Mouse (Mus musculus) midbrain, embryonic 15.5 days (tissue): ENCODE data around the gene Tppp. TPM values are rescaled to one million over a fixed set of nuclear protein-coding genes. Genes with fewer than 3 reads are reported as not detected.

Experiments used
- ATAC-seq: fragments of 200-750 bp; cut with Nextera tagmentation; replicated peaks from 2 replicates; pipeline ENCODE4 v1.8.0; 2017; ENCODE audit warnings: moderate TSS enrichment
- H3K27ac ChIP-seq: fragments of 300-500 bp; sonication (generic); 2 replicates; pipeline ENCODE4 v1.5.1; 2015; ENCODE audit warnings: mild to moderate bottlenecking, inconsistent platforms
- H3K27me3 ChIP-seq: fragments of 300-500 bp; sonication (generic); replicated peaks from 2 replicates; pipeline ENCODE4 v1.6.1; 2015; ENCODE audit warnings: inconsistent platforms
- H3K36me3 ChIP-seq: fragments of 300-500 bp; sonication (generic); replicated peaks from 2 replicates; pipeline ENCODE4 v1.6.1; 2015; ENCODE audit warnings: inconsistent platforms
- H3K4me1 ChIP-seq: fragments of 300-500 bp; sonication (generic); 2 replicates; pipeline ENCODE4 v1.6.1; 2015; ENCODE audit warnings: inconsistent platforms
- H3K4me2 ChIP-seq: fragments of 300-500 bp; sonication (generic); 2 replicates; pipeline ENCODE4 v1.6.1; 2015; ENCODE audit warnings: inconsistent platforms, mild to moderate bottlenecking, moderate library complexity
- H3K4me3 ChIP-seq: fragments of 300-500 bp; sonication (generic); 2 replicates; pipeline ENCODE4 v1.5.1; 2015; ENCODE audit warnings: mild to moderate bottlenecking, inconsistent platforms
- H3K9ac ChIP-seq: fragments of 300-500 bp; sonication (generic); 2 replicates; pipeline ENCODE4 v1.6.1; 2015; ENCODE audit warnings: mild to moderate bottlenecking, inconsistent platforms
- H3K9me3 ChIP-seq: fragments of 300-500 bp; sonication (generic); 2 replicates; pipeline ENCODE4 v1.6.1; 2016; ENCODE audit warnings: inconsistent platforms
- WGBS: fragments of 180-500 bp; shearing (Covaris S2); methylation state at CpG from one replicate; pipeline ENCODE4 v1.1.7; 2015; ENCODE audit warnings: mixed read lengths; 5-methylcytosine and 5-hydroxymethylcytosine counted together
- polyA plus RNA-seq: library from polyadenylated mRNA; unstranded; fragments of >200 nt; fragmentation: Nextera tagmentation; extraction: Ambion mirVana; gene quantifications from 2 replicates; pipeline ENCODE4 v1.2.1, GENCODE M21; 2015

Tppp gene
- polyA plus RNA-seq, 1 experiment from 2014 or later = 12.2 TPM

DNA sequence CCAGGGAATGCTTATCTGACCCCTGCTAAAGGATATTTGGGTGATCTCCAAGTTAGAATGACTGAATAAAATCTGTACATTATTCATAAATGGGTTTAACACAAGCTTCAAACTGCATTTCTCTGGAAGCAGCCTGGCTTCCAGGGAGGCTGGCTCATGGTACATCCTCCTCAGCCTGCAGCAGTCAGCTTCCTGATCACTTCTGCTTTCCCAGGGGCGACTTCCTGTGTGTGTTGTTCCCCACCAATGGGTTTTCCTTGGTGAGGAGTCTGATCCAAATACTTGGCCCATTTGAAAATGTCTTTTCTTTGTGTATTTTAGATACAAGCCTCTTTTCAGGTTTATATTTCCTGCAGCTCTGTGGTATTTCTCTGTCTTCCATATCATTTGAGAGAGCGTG, 19.8 kb downstream of the Tppp start:
- Histone ChIP-seq H3K4me2 (no peak overlapping the region), H3K36me3 (0 out of 2 replicates have a peak, but pooled peaks cover 5% of the 10 kb centered on the region), H3K4me3 (no peak overlapping the region), H3K27ac (no peak overlapping the region), H3K27me3 (no peaks in the 10 kb centered on the region), H3K9ac (no peak overlapping the region), H3K4me1 (peaks cover 3% of the 10 kb centered on the region), H3K9me3 (no peaks in the 10 kb centered on the region)
- no peak for ATAC-seq
- WGBS = 86% methylated on average over 2 of the region's 2 CpGs

DNA sequence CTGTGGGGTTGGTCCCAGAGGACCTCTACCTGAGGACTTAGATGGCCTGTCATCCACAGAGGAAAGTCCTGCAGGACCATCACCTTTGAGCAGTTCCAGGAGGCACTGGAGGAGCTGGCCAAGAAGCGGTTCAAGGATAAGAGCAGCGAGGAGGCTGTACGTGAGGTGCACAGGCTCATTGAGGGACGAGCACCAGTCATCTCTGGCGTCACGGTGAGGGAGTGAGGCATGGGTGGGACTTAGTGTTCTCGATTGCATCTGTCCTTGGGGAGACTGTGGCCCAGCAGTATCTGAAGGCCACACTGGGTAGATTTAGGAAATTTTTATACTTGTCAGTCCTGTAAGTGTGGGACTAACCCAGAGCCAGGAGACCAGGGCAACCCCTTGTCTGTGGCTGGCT, 21.5 kb downstream of the Tppp start:
- Histone ChIP-seq H3K27me3 (no peaks in the 10 kb centered on the region), H3K27ac (no peak overlapping the region), H3K9ac (no peak overlapping the region), H3K4me3 (no peak overlapping the region), H3K9me3 (no peaks in the 10 kb centered on the region), H3K36me3 (0 out of 2 replicates have a peak, but pooled peaks cover 5% of the 10 kb centered on the region), H3K4me1 (no peaks in the 10 kb centered on the region), H3K4me2 (no peak overlapping the region)
- 88% methylated on average over 7 of the region's 7 CpGs for WGBS
- no peak for ATAC-seq

- Histone ChIP-seq H3K36me3 (0 out of 2 replicates have a peak, but pooled peaks cover 5% of the 10 kb centered on the region), H3K27ac (no peak overlapping the region), H3K4me2 (no peak overlapping the region), H3K4me1 (no peaks in the 10 kb centered on the region), H3K4me3 (no peak overlapping the region), H3K9me3 (no peaks in the 10 kb centered on the region), H3K27me3 (no peaks in the 10 kb centered on the region), H3K9ac (no peak overlapping the region)
- no peak for ATAC-seq
- 88% methylated on average over 8 of the region's 8 CpGs for WGBS
These were observed 21.9 kb downstream of the Tppp start for GRCm38 (mm10) chr13:74031133-74031532.

GRCm38 (mm10) chr13:74034756-74035155, 25.5 kb downstream of the Tppp start:
- Histone ChIP-seq H3K9ac (no peak overlapping the region), H3K4me2 (no peak overlapping the region), H3K36me3 (0 out of 2 replicates have a peak, but pooled peaks cover 5% of the 10 kb centered on the region), H3K4me1 (no peaks in the 10 kb centered on the region), H3K27me3 (no peaks in the 10 kb centered on the region), H3K27ac (no peak overlapping the region), H3K4me3 (no peak overlapping the region), H3K9me3 (no peaks in the 10 kb centered on the region)
- no peak for ATAC-seq
- WGBS = 88% methylated on average over 2 of the region's 2 CpGs

- H3K4me3 ChIP-seq = no peak overlapping the region
- no peak overlapping the region for H3K9ac ChIP-seq
- H3K4me2 ChIP-seq = no peak overlapping the region
- ATAC-seq = no peak
- no peaks in the 10 kb centered on the region for H3K9me3 ChIP-seq
- no peaks in the 10 kb centered on the region for H3K27me3 ChIP-seq
- 93% methylated on average over 2 of the region's 2 CpGs for WGBS
- 0 out of 2 replicates have a peak, but pooled peaks cover 5% of the 10 kb centered on the region for H3K36me3 ChIP-seq
- no peaks in the 10 kb centered on the region for H3K4me1 ChIP-seq
- H3K27ac ChIP-seq = no peak overlapping the region
These were observed 26.6 kb downstream of the Tppp start for GRCm38 (mm10) chr13:74035776-74036175.

DNA sequence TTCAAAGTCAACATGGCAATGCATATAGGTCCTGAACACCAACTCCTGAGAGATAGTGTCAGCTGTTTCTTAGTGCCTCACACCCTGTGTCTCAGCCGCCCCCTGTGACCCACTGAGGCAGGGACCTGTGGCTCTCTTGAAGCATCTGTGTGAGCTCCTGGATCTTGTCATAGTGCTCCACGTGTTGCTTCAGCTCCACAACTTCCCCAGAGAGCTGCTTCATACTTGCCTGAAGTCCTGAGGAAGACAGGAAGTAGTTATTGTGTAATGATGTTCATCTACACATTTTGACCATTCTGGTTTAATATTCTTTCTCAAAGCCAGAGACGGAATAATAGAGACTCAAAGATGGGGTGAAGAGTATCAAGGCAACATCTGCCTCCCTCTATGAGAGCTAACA, 30.7 kb downstream of the Tppp start:
- H3K27me3 ChIP-seq = no peaks in the 10 kb centered on the region
- no peak overlapping the region for H3K4me2 ChIP-seq
- no peaks in the 10 kb centered on the region for H3K9me3 ChIP-seq
- no peak overlapping the region for H3K4me3 ChIP-seq
- ATAC-seq = no peak
- WGBS = 90% methylated on average over 3 of the region's 3 CpGs
- H3K36me3 ChIP-seq = 0 out of 2 replicates have a peak, but pooled peaks cover 7% of the 10 kb centered on the region
- H3K4me1 ChIP-seq = no peaks in the 10 kb centered on the region
- no peak overlapping the region for H3K27ac ChIP-seq
- no peak overlapping the region for H3K9ac ChIP-seq

- 93% methylated on average over 1 of the region's 1 CpGs for WGBS
- Histone ChIP-seq H3K4me2 (no peak overlapping the region), H3K4me3 (no peak overlapping the region), H3K36me3 (no peaks in the 10 kb centered on the region; the same call in 1 of the 2 replicates), H3K27me3 (no peaks in the 10 kb centered on the region), H3K9me3 (no peaks in the 10 kb centered on the region), H3K4me1 (no peaks in the 10 kb centered on the region; the same call in 1 of the 2 replicates), H3K27ac (no peak overlapping the region), H3K9ac (no peak overlapping the region)
- ATAC-seq = no peak
These were observed 47.0 kb downstream of the Tppp start for GRCm38 (mm10) chr13:74056194-74056593.

DNA sequence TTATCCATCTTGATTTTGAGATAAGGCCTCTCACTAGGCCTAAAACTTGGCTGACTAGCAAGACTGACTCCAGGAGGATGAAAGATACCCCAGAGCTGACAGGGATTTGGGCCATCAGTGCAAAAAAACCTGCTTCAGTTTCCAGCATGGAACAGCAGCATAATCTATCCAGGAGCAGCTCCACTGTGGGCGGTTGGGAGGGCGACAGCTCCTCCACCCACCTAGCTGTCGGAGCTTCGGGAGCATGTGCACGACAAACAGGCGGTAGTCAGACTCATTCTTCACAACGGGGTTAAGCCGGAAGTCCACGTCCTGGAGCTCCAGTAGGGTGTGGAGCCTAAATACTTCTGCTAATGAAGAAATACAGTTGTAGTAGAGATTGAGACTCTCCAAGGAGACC, 48.9 kb downstream of the Tppp start:
- 96% methylated on average over 9 of the region's 9 CpGs for WGBS
- ATAC-seq = no peak

DNA sequence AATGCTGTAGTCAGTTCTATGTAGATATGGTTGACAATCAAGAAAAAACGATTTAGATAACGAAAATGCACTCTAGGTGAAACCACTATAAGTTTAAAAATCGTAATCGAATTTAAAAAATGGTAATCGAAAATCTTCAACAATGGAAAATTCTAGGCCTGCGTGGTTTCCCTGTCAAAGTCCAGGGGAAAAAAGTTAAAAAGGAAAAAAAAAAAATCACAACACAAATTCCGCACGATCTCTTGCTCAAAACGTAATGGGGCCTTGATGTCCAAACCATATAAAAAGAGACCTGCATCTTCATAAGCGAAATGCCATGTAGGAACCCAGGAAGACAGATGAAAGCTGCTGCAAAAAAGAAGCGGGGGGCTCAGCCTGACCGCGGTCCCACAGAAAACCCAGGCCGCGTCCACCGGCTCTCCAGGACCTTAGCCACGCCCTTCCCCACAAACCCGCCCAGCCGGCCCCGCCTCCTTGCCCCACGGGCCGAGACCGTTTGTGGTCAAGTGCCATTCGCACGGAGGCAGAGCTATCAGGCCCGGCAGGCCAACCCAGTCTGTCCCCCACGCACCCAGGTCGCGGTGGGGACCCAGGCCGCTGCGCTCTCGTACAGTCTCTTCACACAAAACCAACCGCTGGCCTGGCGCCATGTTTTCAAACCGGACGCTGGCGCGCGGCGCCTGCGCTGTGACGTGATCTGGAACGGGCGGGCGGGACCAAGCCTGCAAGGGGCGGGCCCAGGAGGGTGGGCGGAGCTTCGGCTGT, 52.6 kb downstream of the Tppp start, which contains the start of gene Cep72:
Cep72 (minus strand) TSS at position 687 of the 765 bp plus-strand sequence.
- Histone ChIP-seq H3K27ac (peak within 1 kb of the TSS; percentile 74), H3K4me3 (peak within 1 kb of the TSS; percentile 94), H3K9me3 (no peaks in the 10 kb centered on the region), H3K4me2 (peak within 1 kb of the TSS; percentile 70), H3K9ac (peak within 1 kb of the TSS; percentile 76), H3K4me1 (peaks cover 3% of the 10 kb centered on the region; the same call in 1 of the 2 replicates), H3K27me3 (no peaks in the 10 kb centered on the region), H3K36me3 (no peaks in the 10 kb centered on the region)
- WGBS = 3% methylated on average over 48 of the region's 48 CpGs
- peak; percentile 98 for ATAC-seq

More for the DNA sequence above, 48.9 kb downstream of the Tppp start:
- Histone ChIP-seq H3K27ac (no peak overlapping the region), H3K4me2 (no peak overlapping the region), H3K27me3 (no peaks in the 10 kb centered on the region), H3K4me3 (no peak overlapping the region), H3K4me1 (peaks cover 3% of the 10 kb centered on the region; the same call in 1 of the 2 replicates), H3K9me3 (no peaks in the 10 kb centered on the region), H3K9ac (no peak overlapping the region), H3K36me3 (no peaks in the 10 kb centered on the region; the same call in 1 of the 2 replicates)

DNA sequence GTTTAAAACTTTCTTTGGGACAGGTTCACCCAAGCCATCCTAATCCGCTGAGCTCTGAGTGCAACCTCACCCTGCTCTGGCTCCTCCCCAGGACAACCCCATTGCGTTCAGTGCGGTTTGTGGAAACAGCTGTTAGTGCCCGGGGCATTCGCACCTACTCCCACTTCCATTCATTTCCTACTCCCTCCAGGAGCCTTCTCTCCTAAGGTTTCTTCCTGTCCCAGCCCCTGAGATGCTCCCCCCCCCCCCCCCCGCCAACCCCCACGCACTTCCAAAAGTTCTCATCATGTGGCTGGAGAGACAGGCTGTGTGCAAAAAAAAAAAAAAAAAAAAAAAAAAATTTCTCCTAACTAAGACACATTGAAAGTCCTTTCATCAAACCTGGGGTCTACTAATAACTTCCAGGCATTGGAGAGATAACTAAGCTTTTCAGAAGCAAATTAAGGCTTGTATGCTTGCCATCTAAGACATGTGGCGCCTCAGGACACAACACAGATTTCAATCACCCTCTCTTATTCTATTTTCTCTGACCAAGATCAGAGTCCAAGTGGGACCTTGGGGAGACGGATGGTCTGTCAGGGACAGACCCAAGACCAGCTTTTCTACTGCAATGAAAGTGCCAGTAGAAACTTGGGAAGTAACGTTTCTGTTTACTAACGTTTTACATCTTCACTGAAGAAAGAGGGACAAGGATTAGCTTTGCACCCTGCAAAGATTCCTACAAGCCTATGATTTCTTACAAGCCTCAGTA, 53.3 kb downstream of the Tppp start:
- H3K27ac ChIP-seq = no peak overlapping the region
- peak overlapping the region; percentile 94 for H3K4me3 ChIP-seq
- H3K9ac ChIP-seq = no peak overlapping the region
- ATAC-seq = no peak
- no peaks in the 10 kb centered on the region for H3K36me3 ChIP-seq
- no peaks in the 10 kb centered on the region for H3K27me3 ChIP-seq
- peaks cover 3% of the 10 kb centered on the region; the same call in 1 of the 2 replicates for H3K4me1 ChIP-seq
- 32% methylated on average over 10 of the region's 11 CpGs for whole genome bisulfite sequencing
- no peaks in the 10 kb centered on the region for H3K9me3 ChIP-seq
- peak overlapping the region; percentile 70 for H3K4me2 ChIP-seq

DNA sequence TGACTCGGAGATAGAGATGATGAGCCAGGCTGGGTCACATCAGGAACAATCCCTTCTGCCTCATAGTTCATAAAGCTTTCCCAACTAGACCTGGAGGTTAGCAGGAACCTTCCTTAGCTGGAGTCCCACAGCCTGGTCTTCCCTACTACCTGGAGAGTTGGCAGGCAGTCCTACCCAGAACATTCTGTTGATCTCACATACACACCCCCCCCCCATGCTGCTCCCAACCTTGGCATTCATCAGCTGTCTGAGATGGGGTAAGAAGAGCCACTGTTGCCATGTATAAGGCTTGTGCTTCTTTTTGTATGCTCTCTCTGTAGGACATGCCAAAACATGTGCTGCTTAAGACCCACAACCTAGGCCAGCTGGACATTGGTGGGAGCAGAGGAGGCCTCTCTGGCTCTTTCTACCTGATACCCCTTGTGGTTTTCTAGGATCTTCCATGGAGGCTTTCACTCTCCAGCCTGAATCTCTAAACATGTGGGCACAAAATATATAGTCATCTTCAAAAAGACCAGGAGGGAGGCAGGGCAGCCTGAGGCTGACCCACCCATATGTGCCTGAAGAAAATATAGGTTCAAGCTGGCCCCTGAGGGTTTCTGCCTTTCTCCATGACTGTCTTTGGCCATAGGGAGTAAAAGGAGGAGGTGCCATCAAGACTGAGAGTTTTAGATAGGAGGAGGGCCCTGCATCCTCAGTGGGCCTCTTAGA, 54.3 kb downstream of the Tppp start:
- H3K9ac ChIP-seq = no peak overlapping the region
- no peaks in the 10 kb centered on the region for H3K36me3 ChIP-seq
- H3K27me3 ChIP-seq = no peaks in the 10 kb centered on the region
- no peak for ATAC-seq
- H3K4me1 ChIP-seq = peaks cover 3% of the 10 kb centered on the region; the same call in 1 of the 2 replicates
- no peaks in the 10 kb centered on the region for H3K9me3 ChIP-seq
- no peak overlapping the region for H3K4me3 ChIP-seq
- H3K27ac ChIP-seq = no peak overlapping the region
- 71% methylated on average over 1 of the region's 1 CpGs for WGBS
- H3K4me2 ChIP-seq = no peak overlapping the region

DNA sequence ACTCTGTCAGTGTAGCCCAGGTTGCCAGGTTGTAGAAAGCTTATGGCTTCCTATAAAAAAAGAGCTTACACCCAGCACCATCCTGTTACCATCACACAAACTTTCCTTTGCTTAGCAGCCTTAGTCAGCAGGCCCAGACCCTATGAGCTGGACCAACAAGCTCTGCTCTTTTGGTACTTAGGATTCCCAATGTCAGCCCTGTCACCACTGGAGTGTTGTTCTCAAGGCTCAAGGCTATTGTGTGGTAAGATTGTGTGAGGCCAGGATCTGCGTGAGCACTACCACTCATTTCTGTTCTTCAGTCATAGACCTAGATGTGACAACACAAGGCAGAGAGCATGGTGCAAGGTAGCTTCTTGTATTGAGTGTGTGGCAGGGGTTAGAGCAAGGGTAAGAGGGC, 57.4 kb downstream of the Tppp start:
- no peaks in the 10 kb centered on the region for H3K9me3 ChIP-seq
- no peak overlapping the region for H3K9ac ChIP-seq
- H3K27me3 ChIP-seq = no peaks in the 10 kb centered on the region
- ATAC-seq = no peak
- no peak overlapping the region for H3K27ac ChIP-seq
- H3K4me3 ChIP-seq = no peak overlapping the region
- H3K36me3 ChIP-seq = no peaks in the 10 kb centered on the region
- H3K4me2 ChIP-seq = no peak overlapping the region
- H3K4me1 ChIP-seq = no peaks in the 10 kb centered on the region; the same call in 1 of the 2 replicates
- WGBS = 80% methylated on average over 1 of the region's 1 CpGs
